Mouse (Mus musculus) right cerebral cortex, postnatal 36 days (tissue): Measurements from ENCODE around the gene Mogs.

ENCODE experiments used
- DNase-seq, 2 experiments: peaks; one replicate each; pipeline ENCODE4 v3.0.0; 2022; ENCODE audit warnings: low spot score in 2 of 2, mixed read lengths in 1 of 2

Gene Mogs

GRCm38 (mm10) chr6:83095968-83096367 lies 19.3 kb upstream of the Mogs start:
- DNase-seq = no peak

- no peak for DNase-seq
Measured at GRCm38 (mm10) chr6:83098411-83098810, 16.9 kb upstream of the Mogs start.

DNA sequence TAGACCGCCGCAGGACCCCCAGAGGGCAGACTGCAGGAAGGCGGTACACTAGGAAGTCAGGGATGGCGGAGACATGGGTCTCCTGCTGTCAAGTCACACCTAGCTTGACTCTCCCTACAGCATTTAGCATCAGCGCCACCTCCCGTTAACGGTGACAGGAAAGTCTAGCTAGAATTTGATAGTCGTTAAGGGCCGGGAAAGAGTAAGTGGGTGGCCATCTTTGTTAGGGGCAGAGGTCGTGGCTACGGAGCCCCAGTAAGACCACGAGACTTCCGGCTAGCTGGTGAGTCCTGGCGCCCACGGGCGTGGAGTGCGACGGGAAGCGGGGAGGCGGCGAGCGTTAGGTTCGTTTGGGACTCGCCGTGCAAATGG lies 14.0 kb upstream of the Mogs start, which contains the start of the genes Ccdc142 and Gm42688:
Gene Ccdc142, plus strand, starts transcription at position 286 of the 372 bp plus-strand sequence.
Gene Gm42688, plus strand, starts transcription at position 302 of the 372 bp plus-strand sequence.
- peak; percentile 89 for DNase-seq

- DNase-seq = peak in 1 of 2 experiments; percentile 50
Measured at GRCm38 (mm10) chr6:83101688-83102556, 13.4 kb upstream of the Mogs start.

DNA sequence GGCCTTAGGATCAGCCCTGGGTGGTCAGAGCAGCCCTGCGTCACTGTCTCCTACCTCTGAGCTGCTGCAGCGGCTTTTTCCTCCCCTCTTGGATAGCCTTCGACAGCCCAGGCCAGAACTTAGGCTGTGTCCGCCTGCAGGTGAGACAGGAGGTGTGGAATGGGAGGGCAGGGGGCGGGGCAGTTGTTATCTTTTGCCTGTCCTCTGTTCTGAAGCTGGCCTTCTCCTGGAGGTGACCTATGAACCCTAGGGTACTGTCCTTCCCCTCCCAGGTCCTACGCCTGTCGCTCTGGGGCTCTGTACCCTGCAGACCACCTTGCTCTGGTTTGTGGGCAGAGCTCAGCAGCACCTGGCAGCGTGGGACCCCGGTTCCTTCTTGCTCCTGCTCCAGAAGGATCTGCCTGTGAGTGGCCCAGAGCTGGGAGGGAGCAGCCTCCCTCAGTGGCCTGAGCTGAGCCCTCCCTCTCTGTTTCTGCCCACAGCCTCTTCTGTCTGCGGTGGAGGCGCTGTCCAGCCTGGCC lies 12.1 kb upstream of the Mogs start:
- DNase-seq = no peak

- no peak for DNase-seq
Measured at GRCm38 (mm10) chr6:83104158-83104557, 11.1 kb upstream of the Mogs start.

- DNase-seq = no peak
Measured at GRCm38 (mm10) chr6:83107566-83108400, 7.5 kb upstream of the Mogs start.

GRCm38 (mm10) chr6:83108762-83109668 lies 6.3 kb upstream of the Mogs start, which contains the start of gene Mrpl53:
Gene Mrpl53, plus strand, starts transcription at chr6:83109040.
- peak; percentile 61 to 68 for DNase-seq

GRCm38 (mm10) chr6:83111510-83112136 lies 3.7 kb upstream of the Mogs start:
- DNase-seq = no peak

DNA sequence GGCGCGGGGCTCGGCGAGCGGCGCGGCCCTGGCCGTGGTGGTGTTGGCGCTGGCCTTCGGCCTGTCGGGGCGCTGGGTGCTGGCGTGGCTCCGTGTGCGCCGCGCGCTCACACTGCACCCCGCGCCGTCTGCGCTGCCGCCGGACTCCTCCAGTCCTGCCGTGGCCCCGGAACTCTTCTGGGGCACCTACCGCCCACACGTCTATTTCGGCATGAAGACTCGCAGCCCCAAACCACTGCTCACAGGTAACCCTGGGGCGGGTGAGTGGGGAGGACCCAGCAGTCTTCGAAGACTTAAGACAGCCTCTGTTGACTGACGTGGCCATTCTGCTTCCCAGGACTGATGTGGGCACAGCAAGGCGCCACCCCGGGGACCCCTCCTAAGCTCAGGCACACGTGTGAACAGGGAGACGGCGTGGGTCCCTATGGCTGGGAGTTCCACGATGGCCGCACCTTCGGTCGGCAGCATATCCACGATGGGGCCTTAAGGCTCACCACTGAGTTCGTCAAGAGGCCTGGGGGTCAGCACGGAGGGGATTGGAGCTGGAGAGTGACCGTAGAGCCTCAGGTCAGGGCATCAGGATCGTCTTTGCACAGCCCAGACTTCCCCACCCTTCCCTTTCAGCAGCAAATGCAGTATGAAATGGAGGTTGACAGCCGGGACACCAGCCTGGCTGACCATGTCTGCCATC lies 531 bp downstream of the Mogs start:
- DNase-seq = no peak

- no peak for DNase-seq
Measured at GRCm38 (mm10) chr6:83116373-83117164, 1.3 kb downstream of the Mogs start.

DNA sequence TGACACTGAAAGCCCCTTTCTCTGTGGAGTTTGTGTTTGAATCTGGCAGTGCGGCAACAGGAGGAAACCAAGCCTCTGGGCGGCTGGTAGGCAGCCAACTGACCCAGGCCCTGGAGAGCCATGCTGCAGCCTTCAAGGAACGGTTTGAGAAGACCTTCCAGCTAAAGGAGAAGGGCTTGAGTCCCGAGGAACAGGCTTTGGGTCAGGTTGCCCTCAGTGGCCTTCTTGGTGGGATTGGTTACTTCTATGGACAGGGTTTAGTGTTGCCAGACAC lies 1.8 kb downstream of the Mogs start:
- DNase-seq = no peak

DNA sequence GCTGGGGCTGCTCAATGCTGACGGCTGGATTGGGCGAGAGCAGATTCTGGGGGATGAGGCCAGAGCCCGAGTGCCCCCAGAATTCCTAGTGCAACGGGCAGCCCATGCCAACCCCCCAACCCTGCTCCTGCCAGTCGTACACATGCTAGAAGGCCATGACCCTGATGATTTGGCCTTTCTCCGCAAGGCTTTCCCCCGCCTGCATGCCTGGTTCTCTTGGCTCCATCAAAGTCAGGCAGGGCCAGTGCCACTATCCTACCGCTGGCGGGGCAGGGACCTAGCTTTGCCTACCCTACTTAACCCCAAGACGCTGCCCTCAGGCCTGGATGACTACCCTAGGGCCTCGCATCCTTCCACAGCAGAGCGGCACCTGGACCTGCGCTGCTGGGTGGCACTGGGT lies 2.3 kb downstream of the Mogs start:
- no peak for DNase-seq

- no peak for DNase-seq
Measured at GRCm38 (mm10) chr6:83118369-83118768, 3.1 kb downstream of the Mogs start.

DNA sequence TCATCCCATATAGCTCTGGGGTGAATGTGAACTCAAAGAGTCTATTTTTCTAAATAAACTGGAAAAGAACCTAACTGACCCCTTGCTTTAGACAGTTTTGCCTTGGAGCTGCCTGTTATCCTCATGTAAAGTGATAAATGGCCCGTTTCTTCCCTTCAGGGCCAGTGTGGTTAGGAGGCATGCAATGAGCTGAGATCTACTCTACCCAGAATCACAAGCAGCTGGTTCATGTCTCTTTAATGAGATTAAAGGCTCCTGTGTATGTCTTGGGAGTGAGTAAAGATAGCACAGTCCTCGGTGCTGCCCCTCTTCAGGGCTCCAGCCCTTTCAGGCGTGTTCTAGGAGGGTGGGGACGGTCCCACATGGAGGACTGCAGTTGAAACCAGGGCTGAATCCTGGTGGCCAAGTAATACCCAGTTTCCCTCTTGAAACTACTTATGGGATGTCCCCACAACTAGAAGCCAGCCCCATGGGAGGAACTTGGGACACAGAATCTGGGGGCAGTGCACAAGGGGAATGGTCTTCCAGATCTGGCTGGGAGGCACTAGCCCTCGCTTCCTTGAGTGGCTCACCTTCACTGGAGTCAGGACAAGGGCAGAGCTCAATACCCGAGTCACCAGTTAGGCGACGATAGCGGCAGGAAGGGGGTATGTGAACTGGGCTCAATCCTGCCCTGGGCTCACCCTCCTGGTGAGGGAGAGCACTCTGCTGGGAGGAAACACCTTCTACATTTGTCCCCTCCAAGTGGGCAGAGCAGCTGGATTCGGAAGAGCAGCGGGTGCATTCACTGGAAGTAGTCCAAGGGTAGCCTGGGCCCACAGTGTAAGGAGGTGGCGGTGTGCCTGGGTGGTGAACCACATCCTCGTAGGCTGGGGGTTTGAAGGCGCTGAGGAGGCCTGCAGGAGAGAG lies 3.8 kb downstream of the Mogs start:
- no peak for DNase-seq

DNA sequence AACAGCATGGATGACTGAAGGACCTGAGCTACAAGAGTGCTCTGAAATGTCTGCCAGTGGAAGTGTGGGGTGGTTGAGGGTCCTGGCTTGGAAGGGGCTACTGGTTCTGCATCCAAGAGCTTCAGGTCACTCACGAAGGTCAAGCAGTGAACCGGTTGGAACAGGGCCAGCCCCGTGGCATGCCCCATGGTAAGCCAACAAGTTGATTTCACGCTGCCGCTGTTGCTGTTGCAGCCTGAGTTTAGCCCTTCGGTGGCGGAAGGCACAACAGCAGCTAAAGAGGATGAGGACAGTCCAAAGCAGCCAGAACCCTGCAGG lies 4.4 kb downstream of the Mogs start:
- DNase-seq = no peak

GRCm38 (mm10) chr6:83120930-83121862 lies 5.9 kb downstream of the Mogs start, which contains the start of gene Wbp1:
Gene Wbp1, minus strand, starts transcription at chr6:83121559.
- peak; percentile 97 to 98 for DNase-seq
